Mouse (Mus musculus) intestine, embryonic 14.5 days (tissue): ENCODE measurements around the gene Mrrf. TPM values are rescaled to one million over a fixed set of nuclear protein-coding genes. Genes with fewer than 3 reads are reported as not detected.

Experiments
- ATAC-seq: fragments of 200-750 bp; cut with Nextera tagmentation; replicated peaks from 2 replicates; pipeline ENCODE4 v1.8.0; 2017; ENCODE audit warnings: low read depth, moderate number of reproducible peaks, moderate TSS enrichment, moderate library complexity; ENCODE audit not compliant: low FRiP score, low TSS enrichment
- DNase-seq: peaks from one replicate; pipeline ENCODE4 v3.0.0-alpha.2; 2018; ENCODE audit warnings: low spot score
- H3K27ac ChIP-seq: fragments of 300-500 bp; sonication (generic); 2 replicates; pipeline ENCODE4 v1.5.1; 2014; ENCODE audit warnings: low read depth, mild to moderate bottlenecking, control low read depth
- H3K27me3 ChIP-seq: fragments of 300-500 bp; sonication (generic); replicated peaks from 2 replicates; pipeline ENCODE4 v1.6.1; 2014; ENCODE audit warnings: low read length, control low read depth; ENCODE audit not compliant: control insufficient read depth, insufficient read depth
- H3K36me3 ChIP-seq: fragments of 300-500 bp; sonication (generic); 2 replicates; pipeline ENCODE4 v1.6.1; 2014; ENCODE audit warnings: low read length, control low read depth; ENCODE audit not compliant: control insufficient read depth, insufficient read depth
- H3K4me1 ChIP-seq: fragments of 300-500 bp; sonication (generic); replicated peaks from 2 replicates; pipeline ENCODE4 v1.6.1; 2014; ENCODE audit warnings: low read length, control low read depth, mixed read lengths; ENCODE audit not compliant: control insufficient read depth, insufficient read depth
- H3K4me2 ChIP-seq: fragments of 300-500 bp; sonication (generic); 2 replicates; pipeline ENCODE4 v1.6.1; 2014; ENCODE audit warnings: low read length
- H3K4me3 ChIP-seq: fragments of 300-500 bp; sonication (generic); 2 replicates; pipeline ENCODE4 v1.5.1; 2014; ENCODE audit warnings: low read depth, low read length, control low read depth, mixed read lengths
- H3K9ac ChIP-seq: fragments of 300-500 bp; sonication (generic); 2 replicates; pipeline ENCODE4 v1.6.1; 2014; ENCODE audit warnings: mild to moderate bottlenecking, low read length
- H3K9me3 ChIP-seq: fragments of 300-500 bp; sonication (generic); 2 replicates; pipeline ENCODE4 v1.6.1; 2016; ENCODE audit warnings: low read length, control low read depth; ENCODE audit not compliant: control insufficient read depth
- WGBS: fragments of 180-500 bp; shearing (Covaris S2); extraction: QIAGEN DNeasy Blood & Tissue Kit; methylation state at CpG from one replicate; pipeline ENCODE4 v1.1.7; 2014; 5-methylcytosine and 5-hydroxymethylcytosine counted together
- polyA plus RNA-seq: library from polyadenylated mRNA; unstranded; fragments of >200 nt; fragmentation: Nextera tagmentation; extraction: Ambion mirVana; gene quantifications from 2 replicates; pipeline ENCODE4 v1.2.1, GENCODE M21; 2014

The Mrrf gene
- polyA plus RNA-seq, 1 experiment from 2014 or later = 33.3 TPM

GRCm38 (mm10) chr2:36236889-36237288 is 100.7 kb downstream of the Mrrf start:
- Histone ChIP-seq H3K9ac (no peak overlapping the region), H3K4me3 (no peak overlapping the region), H3K4me2 (no peak overlapping the region), H3K36me3 (no peaks in the 10 kb centered on the region), H3K27me3 (no peaks in the 10 kb centered on the region), H3K4me1 (peaks cover 22% of the 10 kb centered on the region; the same call in 1 of the 2 replicates), H3K27ac (no peak overlapping the region), H3K9me3 (no peaks in the 10 kb centered on the region)
- DNase-seq (no peak), ATAC-seq (no peak)
- WGBS = 86% methylated on average over 5 of the region's 5 CpGs

- no peaks in the 10 kb centered on the region for H3K36me3 ChIP-seq
- H3K4me1 ChIP-seq = peaks cover 22% of the 10 kb centered on the region; the same call in 1 of the 2 replicates
- H3K4me3 ChIP-seq = no peak overlapping the region
- H3K9me3 ChIP-seq = no peaks in the 10 kb centered on the region
- DNase-seq = no peak
- WGBS = 88% methylated on average over 6 of the region's 6 CpGs
- no peaks in the 10 kb centered on the region for H3K27me3 ChIP-seq
- ATAC-seq = no peak
- H3K4me2 ChIP-seq = no peak overlapping the region
- H3K27ac ChIP-seq = no peak overlapping the region
- H3K9ac ChIP-seq = no peak overlapping the region
Observed at GRCm38 (mm10) chr2:36237557-36237956, 101.4 kb downstream of the Mrrf start.

GRCm38 (mm10) chr2:36238467-36238866 is 102.3 kb downstream of the Mrrf start:
- no peaks in the 10 kb centered on the region for H3K9me3 ChIP-seq
- no peak overlapping the region for H3K27ac ChIP-seq
- peaks cover 22% of the 10 kb centered on the region; the same call in 1 of the 2 replicates for H3K4me1 ChIP-seq
- H3K36me3 ChIP-seq = no peaks in the 10 kb centered on the region
- no peak for ATAC-seq
- H3K4me2 ChIP-seq = no peak overlapping the region
- no peak for DNase-seq
- H3K4me3 ChIP-seq = no peak overlapping the region
- no peaks in the 10 kb centered on the region for H3K27me3 ChIP-seq
- 73% methylated on average over 3 of the region's 3 CpGs for WGBS
- no peak overlapping the region for H3K9ac ChIP-seq

- Histone ChIP-seq H3K4me3 (no peak overlapping the region), H3K9me3 (no peaks in the 10 kb centered on the region), H3K4me2 (no peak overlapping the region), H3K36me3 (no peaks in the 10 kb centered on the region), H3K27me3 (no peaks in the 10 kb centered on the region), H3K9ac (no peak overlapping the region), H3K4me1 (peaks cover 26% of the 10 kb centered on the region; the same call in 1 of the 2 replicates), H3K27ac (no peak overlapping the region)
- no peak for ATAC-seq
- WGBS = 73% methylated on average over 2 of the region's 2 CpGs
- no peak for DNase-seq
Observed at GRCm38 (mm10) chr2:36238951-36239350, 102.8 kb downstream of the Mrrf start.

Other genes with a start within 250 kb of the Mrrf start
- gene Ttll11, start 156.5 kb upstream of the Mrrf start, polyA plus RNA-seq = 0.51 and 0.92 TPM in 2 replicates
- gene Ndufa8, start 87.0 kb upstream of the Mrrf start, polyA plus RNA-seq = 273 and 289 TPM in 2 replicates
- gene Morn5, start 86.9 kb upstream of the Mrrf start, polyA plus RNA-seq = 0.35 TPM in 1 of 2 replicates, not detected in the other
- gene Lhx6, start 31.0 kb upstream of the Mrrf start, polyA plus RNA-seq = 1.5 and 2.0 TPM in 2 replicates
- 63.3 and 74.0 TPM in 2 replicates for gene Rbm18, start 384 bp downstream of the Mrrf start, polyA plus RNA-seq
- 25.1 and 26.1 TPM in 2 replicates for gene Ptgs1, start 94.0 kb downstream of the Mrrf start, polyA plus RNA-seq
- 0.05 TPM in 1 of 2 replicates, not detected in the other for gene Olfr338, start 237.1 kb downstream of the Mrrf start, polyA plus RNA-seq